20 mouse cellular contexts compared by ENCODE assay signal in the genomic region with DNA sequence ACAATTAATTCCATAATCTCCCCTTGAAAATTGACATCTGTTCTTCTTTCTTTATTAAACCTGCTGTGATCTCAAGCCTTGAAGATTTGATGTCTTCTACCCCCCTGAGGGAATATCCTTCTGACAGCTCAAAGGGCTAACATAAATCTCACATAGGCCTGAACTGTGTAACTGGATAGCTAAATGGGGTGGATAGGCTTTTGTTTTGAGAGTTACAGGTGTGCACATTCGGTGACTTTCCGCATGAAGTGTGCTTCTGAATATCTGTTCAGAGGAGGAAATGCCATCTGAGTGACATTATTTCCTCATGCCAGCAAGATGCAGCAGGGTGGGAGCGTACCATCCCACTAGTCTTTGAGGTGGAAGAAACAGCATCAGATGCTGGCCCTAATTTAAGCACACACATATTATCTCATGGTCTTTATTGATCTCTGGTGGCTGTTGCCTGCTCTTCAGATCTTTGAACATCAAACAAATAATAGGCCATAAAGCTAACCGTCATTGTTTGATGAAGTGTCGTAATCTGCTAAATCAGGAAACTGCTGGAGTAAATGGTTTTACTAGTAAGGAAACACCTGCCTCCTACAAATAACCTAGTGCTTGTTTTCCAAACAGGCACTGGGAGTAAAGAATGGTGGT.
DNase-seq lines count a peak whose midpoint lies in the region; ATAC-seq lines count a peak whose summit lies in the region.
"Had no signal": no experiment of that assay in that cellular context is flagged by ENCODE, and none has a peak within 500 bp of the region (broad histone marks: within the 10 kb centered on the region; RNA-seq: fewer than 3 reads in every experiment).

No protein-coding gene starts in this region.

- no peak overlapping the region for H3K9ac ChIP-seq in kidney, embryonic 15.5 days
- H3K9ac ChIP-seq in neural tube, embryonic 13.5 days = no peak overlapping the region
- H3K9ac ChIP-seq in intestine, embryonic 15.5 days = no peak overlapping the region
- H3K9ac ChIP-seq: embryonic facial prominence, embryonic 13.5 days; forebrain, embryonic 15.5 days; limb, embryonic 12.5 days; liver, embryonic 15.5 days; midbrain, embryonic 15.5 days had no signal

- no peaks in the 10 kb centered on the region for H3K27me3 ChIP-seq in kidney, embryonic 15.5 days
- H3K27me3 ChIP-seq in neural tube, embryonic 13.5 days = no peaks in the 10 kb centered on the region
- no peaks in the 10 kb centered on the region for H3K27me3 ChIP-seq in intestine, embryonic 15.5 days (replicated peaks)
- H3K27me3 ChIP-seq: embryonic facial prominence, embryonic 13.5 days; forebrain, embryonic 15.5 days; limb, embryonic 12.5 days; liver, embryonic 15.5 days; midbrain, embryonic 15.5 days had no signal

- H3K27ac ChIP-seq in kidney, embryonic 15.5 days = no peak overlapping the region
- peak overlapping the region; percentile 49 for H3K27ac ChIP-seq in neural tube, embryonic 13.5 days (replicated peaks)
- H3K27ac ChIP-seq in intestine, embryonic 15.5 days = no peak overlapping the region
- H3K27ac ChIP-seq: embryonic facial prominence, embryonic 13.5 days; forebrain, embryonic 15.5 days; limb, embryonic 12.5 days; liver, embryonic 15.5 days; midbrain, embryonic 15.5 days; stomach, postnatal 0 days had no signal

- H3K4me2 ChIP-seq in kidney, embryonic 15.5 days = no peak overlapping the region
- no peak overlapping the region for H3K4me2 ChIP-seq in neural tube, embryonic 13.5 days
- no peak overlapping the region for H3K4me2 ChIP-seq in intestine, embryonic 15.5 days (replicated peaks)
- H3K4me2 ChIP-seq: embryonic facial prominence, embryonic 13.5 days; forebrain, embryonic 15.5 days; limb, embryonic 12.5 days; liver, embryonic 15.5 days; midbrain, embryonic 15.5 days had no signal

- no peak for DNase-seq in kidney, postnatal 14 days
- DNase-seq in neural tube, embryonic 10.5 days (ENCODE audit: extremely low spot score, low spot score) = no peak
- no peak for DNase-seq in cerebellum, adult 18-20 months
- DNase-seq in right cerebral cortex, postnatal 10 days (ENCODE audit: low spot score in 2 of 2) = no peak
- DNase-seq: adrenal gland, adult 8-10 months; cerebellum, postnatal 14 days; gastrocnemius, postnatal 36 days; kidney, postnatal 4 days; lung, postnatal 14 days; retina, postnatal 1 day; right cerebral cortex, postnatal 4 days had no signal

- peaks cover 7% of the 10 kb centered on the region; the same call in 1 of the 2 replicates for H3K36me3 ChIP-seq in kidney, embryonic 15.5 days
- H3K36me3 ChIP-seq in neural tube, embryonic 13.5 days = no peaks in the 10 kb centered on the region
- no peaks in the 10 kb centered on the region for H3K36me3 ChIP-seq in intestine, embryonic 15.5 days
- H3K36me3 ChIP-seq: embryonic facial prominence, embryonic 13.5 days; forebrain, embryonic 15.5 days; limb, embryonic 12.5 days; liver, embryonic 15.5 days; midbrain, embryonic 15.5 days had no signal

- H3K4me1 ChIP-seq in kidney, embryonic 15.5 days = peaks cover 9% of the 10 kb centered on the region
- peaks cover 7% of the 10 kb centered on the region; the same call in 1 of the 2 replicates for H3K4me1 ChIP-seq in neural tube, embryonic 13.5 days (replicated peaks)
- peaks cover 4% of the 10 kb centered on the region; the same call in 1 of the 2 replicates for H3K4me1 ChIP-seq in intestine, embryonic 15.5 days (replicated peaks)
- H3K4me1 ChIP-seq: forebrain, embryonic 15.5 days; liver, embryonic 15.5 days; midbrain, embryonic 15.5 days had no signal

- H3K4me3 ChIP-seq in kidney, embryonic 15.5 days (replicated peaks) = no peak overlapping the region
- no peak overlapping the region for H3K4me3 ChIP-seq in neural tube, embryonic 13.5 days
- no peak overlapping the region for H3K4me3 ChIP-seq in intestine, embryonic 15.5 days (replicated peaks)
- H3K4me3 ChIP-seq: embryonic facial prominence, embryonic 13.5 days; forebrain, embryonic 15.5 days; limb, embryonic 12.5 days; liver, embryonic 15.5 days; midbrain, embryonic 15.5 days had no signal

- H3K9me3 ChIP-seq in kidney, embryonic 15.5 days (replicated peaks) = no peaks in the 10 kb centered on the region
- no peaks in the 10 kb centered on the region for H3K9me3 ChIP-seq in neural tube, embryonic 13.5 days
- no peaks in the 10 kb centered on the region for H3K9me3 ChIP-seq in intestine, embryonic 15.5 days
- H3K9me3 ChIP-seq: embryonic facial prominence, embryonic 13.5 days; forebrain, embryonic 15.5 days; limb, embryonic 12.5 days; liver, embryonic 15.5 days; midbrain, embryonic 15.5 days had no signal

- WGBS in kidney, embryonic 15.5 days = 23% methylated on average over 5 of the region's 5 CpGs
- WGBS in neural tube, embryonic 13.5 days = 22% methylated on average over 5 of the region's 5 CpGs
- WGBS in intestine, embryonic 15.5 days = 41% methylated on average over 5 of the region's 5 CpGs

- ATAC-seq in kidney, embryonic 15.5 days (replicated peaks; ENCODE audit: low FRiP score) = peak; percentile 49
- ATAC-seq in neural tube, embryonic 13.5 days (ENCODE audit: low read depth) = no peak
- peak; percentile 81 for ATAC-seq in intestine, embryonic 15.5 days
- ATAC-seq: forebrain, embryonic 15.5 days; midbrain, embryonic 15.5 days had no signal
